Mouse (Mus musculus) heart, adult 8-10 months (tissue): ENCODE measurements around the gene Emp1. TPM values are rescaled to one million over a fixed set of nuclear protein-coding genes. Genes with fewer than 3 reads are reported as not detected.

ENCODE experiments used
- DNase-seq: peaks from one replicate; pipeline ENCODE4 v3.0.0; 2022; ENCODE audit warnings: low spot score
- total RNA-seq, 4 experiments: library from RNA; stranded (reverse); gene quantifications; 2 replicates each; pipeline ENCODE4 v1.2.4; 2022

The Emp1 gene
- total RNA-seq, 4 experiments from 2014 or later, result 24.4 to 52.4 (median 41.1) TPM

DNA sequence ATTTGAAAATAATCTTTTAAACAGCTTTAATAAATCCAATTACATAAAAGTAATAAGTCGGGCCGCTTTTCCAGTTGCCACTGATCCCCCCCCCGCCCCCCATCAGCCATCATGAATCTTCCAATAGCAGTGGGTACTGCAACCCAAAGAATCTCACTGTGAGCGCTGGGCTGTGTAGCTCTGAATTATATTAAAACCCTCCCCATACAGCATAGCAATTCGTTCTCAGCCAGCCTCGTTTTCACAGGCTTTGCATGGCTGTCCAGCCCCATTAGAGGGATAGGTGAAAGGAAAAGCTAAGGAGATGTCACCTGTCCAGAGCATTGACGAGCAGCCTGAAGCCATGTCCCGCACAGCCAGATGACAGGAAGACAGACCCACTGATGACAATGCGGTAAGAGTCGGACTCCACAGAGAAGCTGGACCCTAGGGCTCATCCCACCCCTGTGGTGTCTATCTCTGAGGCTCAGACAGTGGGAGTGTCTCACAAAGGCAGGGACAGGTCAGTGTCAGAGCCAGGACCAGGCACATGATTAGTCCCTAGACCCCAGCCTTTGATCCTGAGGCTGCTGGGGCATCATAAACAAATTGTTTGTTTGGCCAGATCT, 49.5 kb downstream of the Emp1 start:
- DNase-seq, result no peak

DNA sequence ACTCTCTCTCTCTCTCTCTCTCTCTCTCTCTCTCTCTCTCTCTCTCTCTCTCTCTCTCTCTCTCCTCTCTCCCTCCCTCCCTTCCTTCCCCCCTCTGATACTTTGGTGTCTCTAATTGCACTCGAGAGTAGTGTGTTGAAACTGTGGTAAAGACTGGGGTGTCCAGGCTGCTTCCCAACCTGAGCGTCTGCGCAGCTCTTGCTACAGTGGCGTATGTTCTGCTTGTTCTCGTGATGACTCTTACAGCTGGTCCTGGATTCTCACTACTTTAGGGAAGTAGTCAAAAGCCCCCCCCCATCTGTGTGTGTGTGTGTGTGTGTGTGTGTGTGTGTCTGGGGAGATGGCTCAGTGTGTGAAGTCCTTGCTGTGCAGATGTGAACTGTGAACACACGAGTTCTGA, 50.3 kb downstream of the Emp1 start:
- DNase-seq, result no peak

DNA sequence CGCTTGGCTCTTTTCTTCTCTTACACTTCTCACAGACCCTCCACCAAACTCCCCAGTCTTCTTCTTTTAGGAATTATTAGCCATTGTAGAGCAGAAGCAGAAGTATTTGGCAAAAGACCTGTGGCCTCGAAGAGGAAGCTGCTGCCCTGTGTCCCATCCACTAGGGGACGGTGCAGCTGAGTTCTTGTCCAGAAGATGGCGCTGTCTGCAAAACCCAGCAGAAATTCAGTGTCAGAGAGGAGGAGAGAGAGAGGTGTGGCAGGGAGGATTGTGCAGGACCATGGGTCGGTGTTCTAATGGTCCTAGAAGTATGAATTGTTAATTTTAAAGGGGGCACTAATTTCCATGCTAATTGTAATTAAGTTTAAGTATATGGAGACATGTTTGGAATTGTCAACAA, 55.1 kb downstream of the Emp1 start:
- DNase-seq, result no peak

DNA sequence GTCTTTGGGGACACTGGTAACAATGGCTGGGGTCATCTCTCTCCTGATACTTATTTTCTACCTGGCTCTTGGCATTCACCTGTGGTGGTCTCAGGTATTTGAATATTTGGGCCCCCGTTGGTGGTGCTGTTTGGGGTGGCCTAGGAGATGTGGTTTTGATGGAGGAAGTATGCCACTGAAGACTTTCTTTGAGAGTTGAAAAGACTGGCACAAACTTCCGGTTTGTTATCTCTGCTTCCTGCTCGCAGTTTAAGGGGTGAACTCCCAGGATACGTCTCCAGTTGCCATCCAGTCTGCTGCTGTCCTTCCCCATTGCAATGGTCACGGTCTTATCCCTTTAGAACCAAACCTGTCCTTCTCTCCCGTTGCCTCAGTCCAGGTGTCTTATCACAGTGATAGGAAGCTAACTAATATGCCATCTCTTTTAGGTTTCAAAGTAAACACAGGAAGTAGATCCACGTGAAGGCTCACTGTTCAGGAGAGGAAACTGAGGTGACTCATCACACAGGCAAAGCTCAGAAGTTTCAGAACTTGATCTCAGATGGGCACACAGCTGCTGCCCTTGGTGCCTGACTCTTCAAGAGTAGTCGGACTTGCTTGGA, 56.0 kb downstream of the Emp1 start:
- no peak for DNase-seq

DNA sequence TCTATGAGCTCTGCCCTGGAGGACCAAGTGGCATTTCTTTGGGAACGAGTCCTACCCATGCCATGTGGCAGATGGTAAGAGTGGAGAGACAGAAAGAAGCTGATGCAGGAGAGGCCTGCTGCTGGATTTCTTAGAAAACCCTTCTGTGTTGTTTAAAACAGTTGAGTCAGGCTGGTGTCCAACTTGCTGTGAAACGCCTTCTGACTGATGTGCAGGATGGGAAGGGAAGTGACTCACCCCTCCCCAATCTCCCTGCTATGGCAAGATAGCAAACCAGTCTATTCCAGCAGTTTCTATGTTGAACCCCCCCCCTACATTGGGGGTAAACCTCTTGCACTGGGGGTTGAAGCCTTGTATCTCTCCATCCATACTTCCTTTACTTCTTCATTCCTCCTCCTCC, 65.9 kb downstream of the Emp1 start:
- DNase-seq, result no peak

DNA sequence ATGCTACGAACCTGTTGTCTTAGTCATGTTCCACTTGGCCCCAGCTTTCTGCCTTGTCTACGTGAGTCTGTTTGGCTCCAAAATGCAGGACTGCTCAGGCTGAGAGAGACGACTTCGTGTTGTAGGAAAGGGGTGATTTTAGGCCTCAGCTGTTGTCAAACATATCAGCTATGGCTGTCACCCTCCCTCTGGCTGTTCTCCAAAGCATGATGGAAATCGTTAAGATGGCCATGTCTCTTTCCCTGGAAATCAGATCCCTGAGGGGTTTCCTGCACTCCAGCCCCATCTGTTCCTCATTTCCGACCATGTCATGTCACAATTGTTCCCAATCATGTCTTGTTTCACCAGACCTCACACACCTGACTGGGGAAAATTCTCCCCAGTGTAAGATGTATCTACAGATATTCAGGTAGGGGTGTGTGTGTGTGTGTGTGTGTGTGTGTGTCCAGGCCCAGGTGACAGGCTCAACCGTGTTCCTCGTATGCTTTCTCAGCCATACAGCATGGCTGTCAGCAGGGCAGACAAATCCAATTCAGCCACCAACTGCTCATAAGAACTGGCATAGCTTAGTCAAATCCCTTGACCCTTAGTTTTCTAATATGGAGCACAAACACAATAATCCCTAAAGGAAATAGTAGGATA, 67.0 kb downstream of the Emp1 start:
- DNase-seq, result no peak

DNA sequence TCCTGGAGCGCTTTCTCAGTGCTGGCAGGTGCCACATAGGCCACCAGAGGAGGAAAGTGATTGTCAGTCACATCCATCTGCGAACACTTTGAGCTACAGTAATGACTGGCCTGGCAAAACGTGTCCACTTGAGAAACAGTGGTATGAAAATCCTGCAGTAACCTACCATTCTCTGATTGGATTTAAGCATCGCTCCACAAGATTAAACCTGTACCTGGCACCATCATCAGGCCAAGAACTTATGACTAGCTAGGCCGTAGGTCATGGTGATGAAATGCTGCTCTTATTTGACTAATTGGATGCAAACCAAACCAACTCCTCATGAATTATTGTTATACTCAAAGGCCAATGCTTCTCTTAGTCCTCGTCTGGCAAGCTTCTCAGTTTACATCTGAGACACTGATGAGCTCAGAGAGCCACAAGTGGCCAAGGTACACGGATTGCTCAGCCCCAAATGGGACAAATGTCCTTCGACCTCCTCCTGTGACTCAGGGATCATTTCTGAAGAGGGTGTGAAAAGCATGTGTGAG, 68.2 kb downstream of the Emp1 start:
- DNase-seq, result no peak

Other genes with a start within 250 kb of the Emp1 start
- not detected for gene Gprc5d, start 244.3 kb upstream of the Emp1 start, total RNA-seq
- gene Fam234b, start 164.6 kb upstream of the Emp1 start, total RNA-seq, result 10 to 100 TPM in 2 of 4 experiments, 1 to 10 TPM in 2; 7.1 to 11.9 (median 10.3) TPM
- 10 to 100 TPM; 56.9 to 61.7 (median 58.6) TPM for gene Hebp1, start 164.5 kb upstream of the Emp1 start, total RNA-seq
- gene Gsg1, start 108.2 kb upstream of the Emp1 start, total RNA-seq, result under 1 TPM; 0.31 to 0.47 (median 0.42) TPM
- not detected for gene Pbp2, start 52.1 kb upstream of the Emp1 start, total RNA-seq